Mouse (Mus musculus): ENCODE data around the gene Pgghg.
A peak's percentile ranks its signal among the peaks of the same experiment; 100 is the strongest.
"Not testable (repeated sequence)": the region's sequence is repeated elsewhere in the genome, so short reads cannot be mapped to it uniquely, and the experiment has no call there.

Pgghg gene

DNA sequence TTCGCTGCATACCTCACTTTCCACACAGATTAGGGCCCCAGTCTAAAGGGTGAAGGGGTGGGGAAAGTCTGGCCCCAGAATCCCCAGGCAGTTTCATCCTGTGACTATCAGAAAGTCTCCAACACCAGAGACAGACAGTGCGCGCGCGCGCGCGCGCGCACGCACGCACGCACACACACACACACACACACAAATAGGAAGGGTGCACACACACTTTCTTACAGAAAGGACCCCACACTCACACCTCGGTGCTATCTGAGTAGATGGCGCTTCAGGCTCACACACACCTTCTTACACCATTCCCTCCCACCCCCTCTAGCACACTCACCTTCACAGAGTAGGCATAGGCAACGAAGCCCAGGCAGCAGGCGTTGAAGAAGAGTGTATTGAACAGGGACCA is 14.2 kb downstream of the Pgghg start:
- DNase-seq (ENCODE audit: low spot score in 2 of 2), result no peak

DNA sequence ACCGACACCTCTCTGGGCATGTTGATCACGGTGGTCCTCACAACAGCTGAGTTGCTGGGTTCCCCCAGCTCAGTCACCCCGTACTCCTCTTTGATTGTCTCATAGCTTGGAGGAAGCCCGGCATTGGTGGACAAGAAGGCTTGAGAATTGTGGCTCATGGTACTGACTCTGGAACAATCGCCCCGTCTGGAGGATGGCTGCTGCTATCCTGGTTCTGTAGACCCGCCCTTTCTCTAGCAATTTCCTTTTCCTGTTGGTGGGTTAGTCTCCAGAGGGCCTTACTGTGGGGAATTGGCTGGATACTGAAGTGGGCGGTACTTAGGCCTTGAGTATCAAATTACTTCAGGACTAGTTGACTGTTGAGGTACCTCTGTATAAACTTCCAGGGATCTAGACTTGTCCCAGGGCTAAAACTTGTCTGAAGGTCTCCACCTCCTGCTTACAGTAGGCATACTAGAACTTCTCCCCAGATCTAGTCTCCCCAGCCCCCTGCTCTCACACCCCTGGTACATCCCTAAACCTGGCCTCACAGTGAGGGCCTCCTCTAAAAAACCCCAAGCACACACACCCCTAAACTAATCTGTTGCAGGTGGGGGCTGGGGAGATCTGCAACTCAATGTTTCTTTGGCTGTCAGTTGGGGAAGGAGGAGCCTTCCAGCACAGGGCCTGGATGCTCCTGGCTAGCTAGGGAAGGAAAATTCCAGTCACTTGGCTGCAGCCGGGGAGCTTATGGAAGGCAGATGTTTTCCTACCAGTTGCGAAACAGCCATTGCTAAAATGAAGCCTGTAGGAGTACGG is 14.8 kb downstream of the Pgghg start, which contains the start of the genes Gm45717 and Ifitm2:
TSS of gene Gm45717 (minus strand) at position 180 of the 798 bp plus-strand sequence.
TSS of gene Ifitm2 (minus strand) at position 230 of the 798 bp plus-strand sequence.
- DNase-seq (ENCODE audit: low spot score in 2 of 2), result no peak

DNA sequence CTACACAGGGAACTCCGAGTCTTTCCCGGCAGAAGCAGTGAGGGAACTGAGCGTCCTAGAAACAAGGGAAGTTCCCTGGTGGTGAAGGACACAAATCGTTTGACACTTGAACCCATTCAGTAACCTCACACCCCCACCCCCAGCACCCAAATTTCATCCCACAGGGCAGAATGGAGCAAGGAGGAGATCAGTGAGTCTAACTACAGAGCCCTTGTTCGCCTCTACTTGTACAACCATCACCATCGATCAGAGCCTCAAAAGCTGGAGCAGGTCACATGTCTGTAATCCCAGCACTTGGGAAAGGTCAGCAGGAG is 15.3 kb downstream of the Pgghg start:
- no peak for DNase-seq (ENCODE audit: low spot score in 2 of 2)

DNA sequence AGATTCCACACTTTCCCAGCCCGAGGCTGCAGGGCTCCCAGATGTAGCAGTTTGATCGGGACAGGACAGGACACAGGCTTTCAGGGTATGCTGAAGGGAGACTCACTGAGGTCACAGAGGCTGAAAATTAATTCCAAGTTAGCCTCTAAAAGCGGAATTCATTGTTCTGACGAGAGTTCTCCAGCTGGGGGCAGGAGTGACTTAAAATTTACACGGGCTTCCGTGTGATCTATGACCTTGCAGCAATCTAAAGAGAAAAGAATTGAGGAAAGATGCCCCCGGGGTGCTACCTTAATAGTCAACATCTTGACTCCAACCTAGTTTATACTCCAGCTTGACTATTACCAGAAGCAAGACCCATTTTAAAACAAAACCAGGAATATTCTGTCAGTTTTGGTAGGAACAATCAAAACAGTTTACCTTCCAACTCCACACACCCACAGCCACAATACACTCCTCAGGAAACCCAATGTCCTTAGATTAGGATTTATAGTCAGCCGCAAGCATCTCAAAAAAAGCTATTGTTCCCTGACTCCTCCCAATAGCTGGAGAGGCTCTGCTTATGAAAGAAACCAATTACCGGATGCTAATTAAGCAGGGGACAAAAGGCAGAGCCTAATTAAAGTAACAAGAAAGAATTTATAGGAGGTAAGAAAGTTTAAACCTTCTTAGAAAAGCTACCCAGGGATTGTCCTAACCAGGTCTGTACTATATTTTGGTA is 18.1 kb downstream of the Pgghg start:
- peak in 1 of 2 experiments; percentile 46 for DNase-seq (ENCODE audit: low spot score in 2 of 2)

DNA sequence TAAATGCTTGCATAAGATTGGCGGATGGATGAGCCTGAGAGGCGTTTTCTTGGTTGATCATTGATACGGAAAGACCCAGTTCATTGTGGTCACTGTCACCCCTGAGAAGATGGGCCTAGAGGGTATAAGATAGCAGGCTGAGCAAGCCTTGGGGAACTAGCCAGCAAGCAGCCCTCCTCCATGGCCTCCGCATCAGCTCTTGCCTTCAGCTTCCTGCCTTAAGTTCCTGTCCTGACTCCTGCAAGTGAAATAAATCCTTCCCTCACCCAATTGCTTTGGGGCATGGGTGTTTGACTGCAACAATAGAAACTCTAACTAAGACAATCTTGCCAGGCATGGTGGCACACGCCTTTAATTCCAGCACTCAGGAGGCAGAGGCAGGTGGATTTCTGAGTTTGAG is 18.8 kb downstream of the Pgghg start:
- DNase-seq (ENCODE audit: low spot score in 2 of 2), result no peak

DNA sequence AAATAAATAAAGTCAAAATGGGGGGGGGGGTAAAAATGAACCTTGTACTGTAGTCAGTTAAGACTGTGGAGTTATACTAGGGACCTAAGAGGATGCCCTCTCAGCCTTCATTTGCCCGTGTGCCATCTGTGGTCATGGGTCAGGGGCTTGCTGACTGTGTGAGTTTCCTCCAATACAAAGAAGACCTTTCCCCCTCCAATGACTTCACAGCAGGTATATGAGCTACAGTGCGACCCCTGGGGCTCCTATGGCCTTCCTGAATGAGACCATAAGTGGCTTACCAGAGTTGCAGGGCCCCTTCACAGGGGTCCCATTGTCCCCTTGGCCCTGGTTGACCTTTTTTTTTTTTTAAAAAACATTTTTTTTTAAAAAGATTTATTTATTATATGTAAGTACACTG is 20.2 kb downstream of the Pgghg start:
- no peak for DNase-seq (ENCODE audit: low spot score in 2 of 2)

DNA sequence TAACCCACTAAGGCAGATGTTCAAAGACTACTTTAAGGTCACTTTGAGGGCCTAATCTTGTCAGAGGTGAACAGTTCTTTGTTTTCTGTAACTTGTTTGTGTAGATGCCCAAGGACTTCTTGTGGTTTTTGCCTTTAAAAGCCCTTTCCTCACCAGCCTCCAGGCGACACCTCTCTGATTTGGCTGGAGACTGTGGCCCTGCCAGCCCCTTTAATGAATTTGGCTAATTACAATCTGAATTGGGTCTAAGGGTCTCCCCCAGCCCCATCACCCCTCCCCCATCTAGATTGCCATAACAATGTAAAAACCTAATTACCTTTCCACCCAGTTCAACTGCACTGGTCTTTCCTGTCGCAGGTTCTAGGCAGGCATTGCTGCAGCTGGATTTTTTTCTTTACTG is 21.5 kb downstream of the Pgghg start:
- DNase-seq (ENCODE audit: low spot score in 2 of 2), result no peak

DNA sequence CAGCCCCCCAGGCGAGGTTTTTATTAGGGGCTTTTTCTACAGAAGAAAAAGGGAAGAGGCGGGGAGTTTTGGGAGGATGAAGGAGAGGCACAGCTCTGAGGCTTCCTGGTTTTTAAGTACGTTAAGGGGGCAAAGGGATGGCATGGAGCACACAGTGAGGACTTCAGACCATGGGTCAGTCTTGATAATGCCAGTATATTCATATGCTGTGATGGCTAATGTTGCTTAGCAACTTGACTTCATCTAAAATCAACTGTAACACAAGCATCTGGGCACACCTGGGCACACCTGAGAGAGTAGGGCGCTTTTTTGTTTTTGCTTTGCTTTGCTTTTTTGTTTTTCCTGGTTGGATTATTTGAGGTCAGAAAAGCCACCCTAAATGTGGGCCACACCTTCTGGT is 25.7 kb downstream of the Pgghg start, which contains the start of gene Ifitm1:
TSS of gene Ifitm1 (plus strand) at position 301 of the 400 bp plus-strand sequence.
- DNase-seq (ENCODE audit: low spot score in 2 of 2), result no peak

DNA sequence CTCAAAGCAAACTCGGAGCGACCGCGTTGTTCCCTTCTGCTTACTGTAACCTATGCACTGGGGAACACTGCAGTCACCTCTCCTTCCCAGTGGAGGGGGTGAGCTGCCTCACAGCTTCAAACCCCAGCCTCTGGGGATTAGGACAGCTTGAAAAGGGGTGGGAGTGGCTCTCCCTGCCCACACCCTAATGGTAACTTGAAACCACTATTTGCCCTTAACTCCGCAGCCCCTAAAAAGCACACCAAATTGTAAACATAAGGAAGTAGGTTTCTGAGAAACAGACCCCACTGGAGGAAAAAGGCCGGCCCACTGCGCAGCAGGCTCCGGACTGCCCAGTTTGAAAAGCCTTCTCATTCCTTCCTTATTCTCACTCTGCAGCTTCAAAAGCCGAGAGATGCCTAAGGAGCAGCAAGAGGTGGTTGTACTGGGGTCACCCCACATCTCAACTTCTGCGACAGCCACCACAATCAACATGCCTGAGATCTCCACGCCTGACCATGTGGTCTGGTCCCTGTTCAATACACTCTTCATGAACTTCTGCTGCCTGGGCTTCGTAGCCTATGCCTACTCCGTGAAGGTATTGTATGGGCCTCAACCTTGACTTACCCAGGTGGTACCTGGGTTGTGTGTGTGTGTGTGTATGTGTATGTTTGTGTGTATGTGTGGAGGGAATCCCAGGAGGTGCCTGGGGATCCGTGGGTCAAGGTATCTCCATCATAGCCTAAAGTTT is 26.8 kb downstream of the Pgghg start:
- no peak for DNase-seq (ENCODE audit: low spot score in 2 of 2)

DNA sequence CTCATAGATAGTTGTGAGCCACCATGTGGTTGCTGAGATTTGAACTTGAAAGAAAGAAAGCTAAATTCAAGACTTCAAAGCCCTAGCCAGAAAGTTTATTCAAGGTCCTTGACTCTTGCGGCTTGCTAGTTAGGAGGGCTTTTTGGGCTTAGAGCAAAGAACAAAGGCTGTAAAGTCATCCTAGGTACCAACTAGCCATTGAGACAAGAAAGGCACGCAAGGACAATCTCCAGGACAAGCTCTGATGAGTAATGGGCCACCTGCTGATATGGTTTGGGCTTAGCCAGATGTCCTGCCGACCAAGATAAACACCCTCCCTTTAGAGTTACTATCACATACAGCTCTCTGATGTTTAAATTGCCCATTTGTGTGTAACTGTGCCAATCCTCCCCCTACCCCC is 27.5 kb downstream of the Pgghg start:
- DNase-seq (ENCODE audit: low spot score in 2 of 2), result not testable (repeated sequence)

DNA sequence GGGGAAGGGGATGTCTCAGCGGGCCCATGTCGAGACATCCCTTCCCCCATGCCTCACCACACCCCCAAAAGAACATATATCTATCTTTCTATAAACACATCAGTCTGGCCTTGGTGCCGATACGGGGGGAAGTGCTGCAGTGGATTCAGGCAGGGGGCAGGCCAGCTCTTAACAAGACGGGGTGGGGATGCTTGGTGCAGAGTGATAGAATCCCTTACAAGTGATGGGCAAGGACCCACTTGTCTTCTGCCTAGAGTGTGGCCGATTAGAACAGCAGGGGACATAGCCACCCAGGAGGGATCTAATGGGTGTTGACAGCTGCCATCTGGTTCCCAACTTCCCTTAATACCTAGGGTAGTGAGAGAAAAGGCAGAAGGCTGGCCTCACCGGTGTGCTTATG is 29.7 kb downstream of the Pgghg start:
- no peak for DNase-seq (ENCODE audit: low spot score in 2 of 2)

DNA sequence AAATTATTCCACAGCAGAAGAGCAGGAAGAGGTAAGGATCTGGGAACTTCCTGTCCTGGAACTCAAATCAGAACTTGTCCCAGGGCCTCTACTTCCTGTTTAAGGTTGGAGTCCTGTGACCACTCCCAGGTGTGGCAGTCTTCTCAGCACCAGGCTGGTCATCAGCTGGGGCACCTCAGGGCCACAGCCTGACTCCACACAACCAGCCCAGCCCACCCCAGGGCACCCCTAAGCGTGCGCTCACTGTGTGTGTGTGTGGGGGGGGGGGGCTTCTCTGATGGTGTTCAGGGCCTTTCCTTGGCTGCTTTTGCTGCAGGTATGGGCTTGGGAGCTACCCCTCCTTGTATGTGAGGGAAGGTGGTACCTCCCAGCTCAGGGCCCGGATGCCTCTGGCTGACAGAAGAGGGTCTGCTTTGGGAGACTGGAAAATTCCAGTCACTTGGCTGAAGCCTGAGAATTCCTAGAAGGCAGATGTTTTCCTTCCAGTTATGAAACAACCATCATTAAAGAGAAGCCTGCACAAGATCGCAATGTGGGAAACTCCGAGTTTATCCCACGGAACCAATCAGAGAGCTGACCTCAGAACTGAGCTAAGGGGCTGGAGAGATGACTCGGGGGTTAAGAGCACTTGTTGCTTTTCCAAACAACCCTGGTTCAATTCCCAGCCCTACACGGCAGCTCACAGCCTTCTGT is 30.4 kb downstream of the Pgghg start:
- DNase-seq (ENCODE audit: low spot score in 2 of 2), result no peak

DNA sequence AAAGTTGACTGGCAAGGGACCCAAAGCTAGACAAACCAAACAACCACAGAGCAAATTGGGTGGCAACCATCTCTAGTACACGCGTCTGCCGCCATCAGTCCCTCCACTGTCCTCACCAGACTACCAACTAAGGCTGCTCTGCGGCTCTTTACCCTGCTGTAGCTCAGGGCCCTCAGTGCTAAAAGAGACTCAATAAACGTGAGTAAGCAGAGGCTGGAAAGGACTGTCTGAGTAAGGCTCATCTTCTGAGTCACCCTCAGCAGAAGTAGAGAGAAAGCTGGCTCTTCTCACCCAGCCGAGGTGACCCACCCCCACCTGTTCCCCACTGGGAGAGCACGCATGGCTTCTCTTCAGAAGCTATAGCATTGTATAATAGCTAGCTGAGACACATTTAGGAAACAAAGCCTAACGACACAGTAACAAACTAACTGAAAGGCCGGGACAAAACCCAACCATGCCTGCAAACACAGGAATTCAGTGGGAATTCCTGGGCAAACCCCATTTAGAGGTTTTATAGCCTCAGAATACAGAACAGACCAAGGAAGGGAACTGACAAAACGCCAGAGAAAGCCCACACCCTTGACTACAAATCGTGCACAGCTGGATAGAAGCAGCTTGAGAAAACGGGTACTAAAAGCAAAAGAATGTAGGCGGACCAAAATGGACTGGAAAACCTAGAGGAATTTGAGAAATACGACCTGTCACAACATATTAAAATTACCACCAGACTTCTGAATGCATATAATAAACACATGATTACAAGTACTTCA is 32.4 kb downstream of the Pgghg start:
- DNase-seq (ENCODE audit: low spot score in 2 of 2), result no peak

DNA sequence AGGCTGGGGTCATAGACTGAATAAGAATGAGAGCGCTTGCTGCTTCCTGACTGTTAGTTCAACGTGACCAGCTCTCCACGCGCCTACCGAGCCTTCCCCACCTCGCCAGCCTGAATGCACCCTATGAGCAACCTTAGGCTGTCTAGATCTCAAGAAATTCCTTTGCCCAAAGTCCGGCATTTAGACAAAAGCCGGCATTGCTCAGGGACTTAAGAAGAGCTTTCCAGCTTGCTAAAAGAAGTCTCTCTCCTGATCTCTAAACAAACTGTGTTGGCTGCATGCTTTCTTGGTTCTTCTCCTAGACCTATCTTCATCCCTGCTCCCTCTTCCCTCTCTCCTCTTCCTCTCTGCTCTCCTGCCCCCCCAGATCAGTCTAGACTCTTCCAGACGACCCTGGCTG is 33.7 kb downstream of the Pgghg start:
- DNase-seq (ENCODE audit: low spot score in 2 of 2), result no peak

DNA sequence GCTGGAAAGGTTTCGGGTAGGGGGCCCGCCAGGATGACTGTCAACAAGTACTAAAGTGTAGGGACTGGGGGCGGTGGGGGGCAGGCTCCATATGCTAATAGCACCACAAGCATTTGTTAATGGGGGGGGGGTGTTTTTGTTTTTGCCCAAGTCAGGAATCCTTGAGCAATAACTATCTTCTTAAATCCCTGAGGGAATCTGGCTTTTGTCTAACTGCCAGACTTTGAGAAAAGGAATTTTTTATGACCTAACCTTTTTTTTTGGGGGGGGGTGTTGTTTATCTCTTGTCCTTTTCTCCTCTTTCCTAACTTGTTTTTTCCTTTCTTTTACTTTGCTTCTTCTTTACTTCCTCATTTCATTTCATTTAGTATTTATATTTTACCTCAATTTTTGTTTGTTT is 34.3 kb downstream of the Pgghg start:
- DNase-seq (ENCODE audit: low spot score in 2 of 2), result no peak

DNA sequence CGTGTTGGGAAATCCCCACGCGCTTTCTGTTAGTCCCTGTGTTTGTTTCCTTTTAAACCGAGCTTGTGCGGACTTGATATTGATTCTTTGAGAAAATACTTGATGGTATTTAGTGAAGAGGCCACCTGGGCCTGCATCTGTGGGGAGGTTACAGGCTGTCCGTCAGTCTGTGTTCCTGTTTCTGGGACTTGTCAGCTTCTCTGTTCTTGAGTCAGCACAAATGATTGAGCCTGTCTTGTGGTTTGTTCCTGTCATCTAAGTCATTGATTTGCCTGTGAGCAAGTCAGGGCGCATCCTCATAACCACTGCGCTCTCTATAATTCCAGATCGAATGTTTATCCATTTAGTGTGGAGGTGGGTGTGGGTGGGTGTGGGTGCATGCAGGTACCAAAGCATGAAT is 35.5 kb downstream of the Pgghg start:
- not testable (repeated sequence) for DNase-seq (ENCODE audit: low spot score in 2 of 2)

DNA sequence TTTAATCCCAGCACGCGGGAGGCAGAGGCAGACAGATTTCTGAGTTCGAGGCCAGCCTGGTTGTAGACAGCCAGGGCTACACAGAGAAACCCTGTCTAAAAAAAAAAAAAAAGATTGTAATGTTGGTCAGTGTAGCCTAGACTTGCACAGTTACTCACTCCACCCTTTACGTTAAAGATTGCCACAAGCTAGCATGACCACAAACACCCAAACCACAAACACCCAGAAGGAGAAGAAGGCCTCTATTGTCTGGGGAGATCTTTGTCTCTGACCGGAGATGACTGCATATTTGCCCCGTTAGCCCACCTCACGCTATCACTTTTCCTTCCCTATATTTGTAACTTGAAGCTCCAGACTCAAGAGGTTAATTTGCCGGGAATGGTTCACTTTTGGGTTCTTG is 40.5 kb downstream of the Pgghg start:
- DNase-seq (ENCODE audit: low spot score in 2 of 2), result no peak

DNA sequence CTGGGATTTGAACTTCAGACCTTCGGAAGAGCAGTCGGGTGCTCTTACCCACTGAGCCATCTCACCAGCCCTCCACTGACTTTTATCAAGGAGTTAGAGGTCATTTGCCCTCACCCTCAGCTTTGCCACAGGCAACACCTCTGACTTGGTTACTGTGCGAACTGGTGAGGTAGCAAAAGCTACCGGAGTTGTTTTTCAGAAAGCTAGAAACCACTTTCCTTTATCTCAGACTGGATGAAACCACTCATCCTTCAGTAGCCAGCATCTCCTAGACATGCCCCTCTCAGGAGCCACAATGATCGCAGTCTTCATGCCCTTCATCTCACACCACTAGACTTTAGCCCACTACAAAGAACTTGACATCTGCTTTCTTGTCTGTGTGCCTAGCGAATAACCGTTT is 41.8 kb downstream of the Pgghg start:
- DNase-seq (ENCODE audit: low spot score in 2 of 2), result no peak

DNA sequence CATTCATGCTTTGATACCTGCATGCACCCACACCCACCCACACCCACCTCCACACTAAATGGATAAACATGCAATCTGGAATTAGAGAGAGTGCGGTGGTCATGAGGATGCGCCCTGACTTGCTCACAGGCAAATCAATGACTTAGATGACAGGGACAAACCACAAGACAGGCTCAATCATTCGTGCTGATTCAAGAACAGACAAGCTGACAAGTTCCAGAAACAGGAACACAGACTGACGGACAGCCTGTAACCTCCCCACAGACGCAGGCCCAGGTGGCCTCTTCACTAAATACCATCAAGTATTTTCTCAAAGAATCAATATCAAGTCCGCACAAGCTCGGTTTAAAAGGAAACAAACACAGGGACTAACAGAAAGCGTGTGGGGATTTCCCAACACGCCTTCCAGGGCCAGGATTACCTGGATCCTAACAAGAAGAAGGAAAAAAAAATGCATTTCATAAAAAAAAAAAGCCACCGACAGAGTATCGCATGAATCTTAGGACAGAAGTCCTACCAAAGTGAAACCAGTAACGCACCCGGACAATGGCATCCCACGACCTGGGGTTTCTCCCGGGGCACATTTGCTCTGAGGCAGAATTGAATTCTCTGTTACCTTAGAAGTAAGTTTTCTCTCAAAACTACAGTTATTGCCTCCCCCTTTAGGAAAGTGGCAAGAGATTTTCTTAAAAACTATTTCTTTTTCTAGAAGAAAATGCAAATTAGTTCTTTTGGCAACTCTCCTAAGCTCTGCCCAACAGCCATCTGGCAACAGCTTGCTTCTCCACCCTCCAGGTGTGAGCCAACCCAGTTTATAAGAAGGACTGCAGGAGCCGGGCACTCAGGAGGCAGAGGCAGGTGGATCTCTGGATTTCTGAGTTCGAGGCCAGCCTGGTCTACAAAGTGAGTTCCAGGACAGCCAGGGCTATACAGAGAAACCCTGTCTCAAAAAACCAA is 46.3 kb downstream of the Pgghg start:
- DNase-seq (ENCODE audit: low spot score in 2 of 2), result peak; percentile 34 to 40

DNA sequence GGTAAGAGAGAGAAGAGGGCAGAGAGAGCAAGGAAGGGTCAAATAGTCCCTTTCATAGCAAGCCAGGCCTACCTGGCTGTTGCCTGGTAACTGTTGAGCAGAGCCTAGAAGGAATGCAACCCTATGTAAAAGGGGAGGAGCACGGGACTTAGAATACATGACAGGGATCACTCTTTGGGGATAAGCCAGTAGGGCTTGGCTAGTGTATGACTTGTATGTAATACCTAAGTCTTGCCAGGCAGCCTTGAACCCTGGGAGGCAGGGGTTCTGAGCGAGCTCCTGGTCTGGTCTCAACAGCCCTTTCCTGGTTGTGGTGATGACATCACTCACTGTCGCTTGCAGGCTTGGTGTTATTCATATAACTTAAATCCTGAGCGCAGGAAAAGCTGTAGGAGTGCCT is 47.8 kb downstream of the Pgghg start:
- no peak for DNase-seq (ENCODE audit: low spot score in 2 of 2)
